In genomic region chr6:51009526-51010340, GRCm38 (mm10) we compare ENCODE assay signal across 12 mouse cellular contexts.
DNase-seq lines count a peak whose midpoint lies in the region; ATAC-seq and TF ChIP-seq lines count a peak whose summit lies in the region.
"Had no signal": no experiment of that assay in that cellular context is flagged by ENCODE, and none has a peak within 500 bp of the region (broad histone marks: within the 10 kb centered on the region; RNA-seq: fewer than 3 reads in every experiment).

No protein-coding gene starts in this region.

- peaks cover 7% of the 10 kb centered on the region for H3K27me3 ChIP-seq in hindbrain, embryonic 10.5 days (ENCODE audit: insufficient read depth, poor library complexity, severe bottlenecking)
- H3K27me3 ChIP-seq in hindbrain, embryonic 14.5 days (ENCODE audit: control insufficient read depth, insufficient read depth, low read length), result no peaks in the 10 kb centered on the region
- no peaks in the 10 kb centered on the region for H3K27me3 ChIP-seq in intestine, embryonic 15.5 days (replicated peaks)
- H3K27me3 ChIP-seq in stomach, postnatal 0 days (ENCODE audit: control insufficient read depth, insufficient read depth, low read length), result no peaks in the 10 kb centered on the region
- H3K27me3 ChIP-seq: midbrain, embryonic 13.5 days had no signal

- TF ChIP-seq EP300 in stomach, postnatal 0 days (optimal IDR thresholded peaks at IDR 0.05), result no peak

- no peak for ATAC-seq in hindbrain, embryonic 14.5 days (ENCODE audit: low FRiP score)
- ATAC-seq in intestine, embryonic 15.5 days, result no peak; the same call in 1 of the 2 replicates
- peak; percentile 51; the same call in 1 of the 2 replicates for ATAC-seq in stomach, postnatal 0 days (ENCODE audit: low FRiP score, low TSS enrichment)
- ATAC-seq in megakaryocyte-erythroid progenitor cell, adult 5-6 weeks (replicated peaks; ENCODE audit: low FRiP score, low TSS enrichment, poor library complexity, severe bottlenecking), result no peak
- ATAC-seq: CD4-positive, CD25-positive, alpha-beta regulatory T cell, adult 4 months; midbrain, embryonic 13.5 days had no signal

- H3K27ac ChIP-seq in hindbrain, embryonic 10.5 days, result peak overlapping the region; percentile 46; the same call in 1 of the 2 replicates
- H3K27ac ChIP-seq in hindbrain, embryonic 14.5 days, result no peak overlapping the region; the same call in 1 of the 2 replicates
- 0 out of 2 replicates have a peak overlapping the region, but pooled peaks have one; percentile 38 for H3K27ac ChIP-seq in intestine, embryonic 15.5 days
- peak overlapping the region; percentile 67 for H3K27ac ChIP-seq in stomach, postnatal 0 days (replicated peaks)
- H3K27ac ChIP-seq: midbrain, embryonic 13.5 days had no signal

- H3K36me3 ChIP-seq in hindbrain, embryonic 10.5 days, result no peaks in the 10 kb centered on the region
- no peaks in the 10 kb centered on the region for H3K36me3 ChIP-seq in hindbrain, embryonic 14.5 days (replicated peaks; ENCODE audit: control insufficient read depth, insufficient read depth)
- H3K36me3 ChIP-seq in intestine, embryonic 15.5 days, result no peaks in the 10 kb centered on the region
- H3K36me3 ChIP-seq in stomach, postnatal 0 days (ENCODE audit: control insufficient read depth, insufficient read depth, low read length), result no peaks in the 10 kb centered on the region
- H3K36me3 ChIP-seq: midbrain, embryonic 13.5 days had no signal

- H3K4me3 ChIP-seq in hindbrain, embryonic 10.5 days, result no peak overlapping the region
- no peak overlapping the region for H3K4me3 ChIP-seq in hindbrain, embryonic 14.5 days (replicated peaks; ENCODE audit: low read length)
- H3K4me3 ChIP-seq in intestine, embryonic 15.5 days (replicated peaks), result no peak overlapping the region
- H3K4me3 ChIP-seq in stomach, postnatal 0 days (ENCODE audit: low read depth, low read length), result no peak overlapping the region
- H3K4me3 ChIP-seq: midbrain, embryonic 13.5 days had no signal

- H3K9ac ChIP-seq in hindbrain, embryonic 14.5 days, result no peak overlapping the region
- H3K9ac ChIP-seq in intestine, embryonic 15.5 days, result no peak overlapping the region
- no peak overlapping the region for H3K9ac ChIP-seq in stomach, postnatal 0 days (ENCODE audit: low read length)
- H3K9ac ChIP-seq: midbrain, embryonic 13.5 days had no signal

- H3K4me2 ChIP-seq in hindbrain, embryonic 14.5 days (replicated peaks), result no peak overlapping the region
- H3K4me2 ChIP-seq in intestine, embryonic 15.5 days (replicated peaks), result no peak overlapping the region
- H3K4me2 ChIP-seq in stomach, postnatal 0 days (replicated peaks; ENCODE audit: low read depth), result no peak overlapping the region
- H3K4me2 ChIP-seq: midbrain, embryonic 13.5 days had no signal

- H3K9me3 ChIP-seq in hindbrain, embryonic 10.5 days, result no peaks in the 10 kb centered on the region
- no peaks in the 10 kb centered on the region for H3K9me3 ChIP-seq in hindbrain, embryonic 14.5 days (ENCODE audit: control insufficient read depth, low read length)
- H3K9me3 ChIP-seq in intestine, embryonic 15.5 days, result no peaks in the 10 kb centered on the region
- no peaks in the 10 kb centered on the region for H3K9me3 ChIP-seq in stomach, postnatal 0 days (ENCODE audit: control insufficient read depth, low read length)
- H3K9me3 ChIP-seq: midbrain, embryonic 13.5 days had no signal

- WGBS in hindbrain, embryonic 10.5 days, result 85% methylated on average over 14 of the region's 14 CpGs
- 72% methylated on average over 14 of the region's 14 CpGs for WGBS in hindbrain, embryonic 14.5 days
- 54% methylated on average over 14 of the region's 14 CpGs for WGBS in intestine, embryonic 15.5 days
- WGBS in stomach, postnatal 0 days, result 45% methylated on average over 14 of the region's 14 CpGs

- TF ChIP-seq CTCF in stomach, postnatal 0 days (IDR thresholded peaks at IDR 0.05; ENCODE audit: low read depth), result no peak

- no peak for DNase-seq in hindbrain, embryonic 10.5 days (ENCODE audit: low spot score)
- DNase-seq in hindbrain, embryonic 14.5 days (ENCODE audit: low spot score), result no peak
- peak; percentile 14 for DNase-seq in ovary, postnatal 14 days (ENCODE audit: low spot score)
- DNase-seq in ovary, postnatal 10 days (ENCODE audit: low spot score), result no peak
- DNase-seq in stomach, postnatal 0 days (ENCODE audit: low spot score), result no peak
- DNase-seq in right cerebral cortex, adult 2 months (ENCODE audit: low spot score in 2 of 2), result no peak
- DNase-seq: adrenal gland, postnatal 10 days; cerebellum, adult 11 months had no signal

- H3K4me1 ChIP-seq in hindbrain, embryonic 10.5 days (replicated peaks), result peaks cover 14% of the 10 kb centered on the region
- peaks cover 8% of the 10 kb centered on the region; the same call in 1 of the 2 replicates for H3K4me1 ChIP-seq in hindbrain, embryonic 14.5 days (replicated peaks; ENCODE audit: control insufficient read depth, insufficient read depth, low read length)
- 0 out of 2 replicates have a peak, but pooled peaks cover 4% of the 10 kb centered on the region for H3K4me1 ChIP-seq in intestine, embryonic 15.5 days (replicated peaks)
- peaks cover 5% of the 10 kb centered on the region; the same call in 1 of the 2 replicates for H3K4me1 ChIP-seq in stomach, postnatal 0 days (replicated peaks; ENCODE audit: control insufficient read depth, insufficient read depth)
